Mouse (Mus musculus) thymus, adult 2 months (tissue): ENCODE data around the gene Zfp57.

Experiments used
- CTCF ChIP-seq: fragments of 200-500 bp; IDR thresholded peaks from 2 replicates; pipeline ENCODE4 v1.5.1; 2012; ENCODE audit warnings: mild to moderate bottlenecking, control low read depth, low read length, moderate library complexity, borderline replicate concordance; ENCODE audit not compliant: control insufficient read depth, poor library complexity, insufficient read depth; ENCODE audit errors: extremely low read depth
- POLR2A ChIP-seq: fragments of 200-500 bp; IDR thresholded peaks from 2 replicates; pipeline ENCODE4 v1.6.1; 2012; ENCODE audit warnings: mild to moderate bottlenecking, low read length, control low read depth, moderate library complexity; ENCODE audit not compliant: control insufficient read depth, poor library complexity, insufficient read depth; ENCODE audit errors: extremely low read depth

DNA sequence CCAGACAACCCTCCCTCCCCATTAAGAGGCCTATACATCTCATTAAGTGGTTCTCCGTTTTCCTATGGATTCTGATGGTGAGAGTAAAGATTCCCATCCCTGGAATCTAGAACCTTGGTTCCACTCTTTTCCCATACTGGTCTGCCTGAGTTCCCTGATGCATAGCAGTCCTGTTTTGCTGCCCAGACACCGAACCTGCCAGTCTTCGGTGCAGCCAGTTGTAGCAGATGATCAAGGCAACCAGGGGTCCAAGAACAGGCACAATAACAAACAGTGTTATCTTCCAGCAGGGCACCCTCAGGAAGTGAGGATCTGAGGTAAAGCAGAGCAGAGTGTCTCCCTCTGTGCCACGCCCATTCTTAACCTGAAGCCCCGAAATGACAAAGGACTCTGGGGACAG lies 11.2 kb downstream of the Zfp57 start:
- TF ChIP-seq CTCF (no peak), POLR2A (no peak)
